Mouse (Mus musculus) ES-E14 (cell line): ENCODE data around the gene Rasgef1b. TPM values are rescaled to one million over a fixed set of nuclear protein-coding genes. Genes with fewer than 3 reads are reported as not detected.

Source experiments
- DNase-seq: peaks from one replicate; pipeline ENCODE4 v3.0.0-alpha.2; 2013; ENCODE audit warnings: low read depth, low spot score
- H3K27ac ChIP-seq: 2 replicates; pipeline ENCODE4 v1.5.1; 2012; ENCODE audit warnings: low read depth, mild to moderate bottlenecking, low read length, moderate library complexity, mixed read lengths; ENCODE audit not compliant: poor library complexity, insufficient read depth, severe bottlenecking
- H3K36me3 ChIP-seq: 2 replicates; pipeline ENCODE4 v1.6.1; 2012; ENCODE audit warnings: mild to moderate bottlenecking, low read length, moderate library complexity, mixed read lengths; ENCODE audit not compliant: control insufficient read depth, poor library complexity, insufficient read depth, severe bottlenecking
- H3K4me1 ChIP-seq, 2 experiments: fragments of 150-350 bp in 1 of 2; sonication (generic) in 1 of 2; 2 replicates each; pipeline ENCODE4 v1.6.1; 2012; ENCODE audit warnings: low read length in 2 of 2, mild to moderate bottlenecking in 1 of 2, mixed read lengths in 1 of 2; ENCODE audit not compliant: control insufficient read depth in 2 of 2, insufficient read depth in 2 of 2, poor library complexity in 1 of 2
- H3K4me3 ChIP-seq, 2 experiments: fragments of 150-350 bp in 1 of 2; sonication (generic) in 1 of 2; 2 replicates each; pipeline ENCODE4 v1.5.1; 2012; ENCODE audit warnings: low read length in 2 of 2, low read depth in 1 of 2, mild to moderate bottlenecking in 1 of 2, mixed read lengths in 1 of 2; ENCODE audit not compliant: insufficient read depth in 1 of 2, poor library complexity in 1 of 2, severe bottlenecking in 1 of 2
- H3K9ac ChIP-seq: 2 replicates; pipeline ENCODE4 v1.6.1; 2012; ENCODE audit warnings: low read depth, mild to moderate bottlenecking, low read length, mixed read lengths; ENCODE audit not compliant: poor library complexity, insufficient read depth, severe bottlenecking
- H3K9me3 ChIP-seq: fragments of 150-350 bp; sonication (generic); 2 replicates; pipeline ENCODE4 v1.6.1; 2012; ENCODE audit warnings: low read depth, mild to moderate bottlenecking, low read length; ENCODE audit not compliant: control insufficient read depth, insufficient read depth
- CHD2 ChIP-seq: IDR thresholded peaks from 2 replicates; pipeline ENCODE4 v1.6.1; 2014; ENCODE audit warnings: mild to moderate bottlenecking, low read depth, low read length, inconsistent platforms
- HCFC1 ChIP-seq: IDR thresholded peaks from 2 replicates; pipeline ENCODE4 v1.6.1; 2012; ENCODE audit warnings: low read length, inconsistent platforms, borderline replicate concordance; ENCODE audit not compliant: insufficient read depth
- MAFK ChIP-seq: IDR thresholded peaks from 2 replicates; pipeline ENCODE4 v1.6.1; 2014; ENCODE audit warnings: mild to moderate bottlenecking, low read depth, low read length, inconsistent platforms; ENCODE audit not compliant: insufficient read depth
- ZC3H11A ChIP-seq: IDR thresholded peaks from 2 replicates; pipeline ENCODE4 v1.6.1; 2012; ENCODE audit warnings: low read depth, mild to moderate bottlenecking, inconsistent platforms, low read length, borderline replicate concordance
- ZNF384 ChIP-seq: IDR thresholded peaks from 2 replicates; pipeline ENCODE4 v1.6.1; 2012; ENCODE audit warnings: low read depth, low read length, inconsistent platforms
- in situ Hi-C, 2 experiments: fragments of 600-800 bp; cut with MboI; formaldehyde crosslinking; loops; one replicate each; pipeline ENCODE4 v1.15.1; 2025; ENCODE audit warnings: low sequenced_read_pairs in 2 of 2, inconsistent platforms in 1 of 2; ENCODE audit not compliant: unreplicated experiment in 2 of 2
- total RNA-seq: library from RNA; depleted of rRNA; stranded (reverse); fragments of 300-350 nt; gene quantifications from 2 replicates; pipeline ENCODE4 v1.2.3, GENCODE M21; 2012; rRNA removed

Rasgef1b gene
- total RNA-seq, 1 experiment = 2.8 TPM

- no peaks in the 10 kb centered on the region for H3K9me3 ChIP-seq
- TF ChIP-seq MAFK = no peak
- no peak for TF ChIP-seq ZNF384
- no peak for TF ChIP-seq ZC3H11A
- TF ChIP-seq HCFC1 = no peak
- no peak for TF ChIP-seq CHD2
- no peak overlapping the region for H3K4me3 ChIP-seq
- no peaks in the 10 kb centered on the region for H3K36me3 ChIP-seq
- no peak for DNase-seq
- H3K4me1 ChIP-seq = no peaks in the 10 kb centered on the region
- no peak overlapping the region for H3K27ac ChIP-seq
- H3K9ac ChIP-seq = no peak overlapping the region
- in situ Hi-C loops = no loop called here
Observed at GRCm38 (mm10) chr5:99174608-99175385, 554.1 kb downstream of the Rasgef1b start.

- in situ Hi-C loops = no loop called here
- H3K27ac ChIP-seq = no peak overlapping the region
- no peak for DNase-seq
Observed at GRCm38 (mm10) chr5:99169836-99170235, 559.0 kb downstream of the Rasgef1b start.

GRCm38 (mm10) chr5:99167767-99168166 is 561.1 kb downstream of the Rasgef1b start:
- in situ Hi-C loops = no loop called here
- Histone ChIP-seq H3K9me3 (no peaks in the 10 kb centered on the region), H3K4me1 (no peaks in the 10 kb centered on the region), H3K4me3 (no peak overlapping the region), H3K36me3 (no peaks in the 10 kb centered on the region), H3K9ac (no peak overlapping the region), H3K27ac (no peak overlapping the region)
- TF ChIP-seq HCFC1 = no peak
- no peak for TF ChIP-seq CHD2
- no peak for TF ChIP-seq ZNF384
- TF ChIP-seq MAFK = no peak
- no peak for TF ChIP-seq ZC3H11A
- no peak for DNase-seq

More at GRCm38 (mm10) chr5:99169836-99170235, 559.0 kb downstream of the Rasgef1b start:
- Histone ChIP-seq H3K4me3 (no peak overlapping the region), H3K36me3 (no peaks in the 10 kb centered on the region), H3K4me1 (no peaks in the 10 kb centered on the region), H3K9me3 (no peaks in the 10 kb centered on the region), H3K9ac (no peak overlapping the region)
- no peak for TF ChIP-seq ZC3H11A
- TF ChIP-seq MAFK = no peak
- TF ChIP-seq ZNF384 = no peak

Other genes starting within 250 kb of the Rasgef1b start
- not detected in 2 replicates for gene Vamp9, start 177.2 kb upstream of the Rasgef1b start, total RNA-seq
- gene Hnrnpd, start 249.9 kb upstream of the Rasgef1b start, total RNA-seq = 50.8 and 92.4 TPM in 2 replicates
- gene 4930524J08Rik, start 250.0 kb upstream of the Rasgef1b start, total RNA-seq = 1.1 and 3.3 TPM in 2 replicates